Mouse (Mus musculus) kidney, adult 2 months (tissue): ENCODE measurements around the gene Nup153.

Experiments
- CTCF ChIP-seq: fragments of 200-500 bp; conservative IDR thresholded peaks from 2 replicates; pipeline ENCODE4 v1.5.1; 2011; ENCODE audit warnings: low read depth, mild to moderate bottlenecking, control low read depth, low read length, moderate library complexity, mixed read lengths; ENCODE audit not compliant: insufficient read depth, insufficient read length
- POLR2A ChIP-seq: fragments of 200-500 bp; IDR thresholded peaks from one replicate; pipeline ENCODE4 v1.6.1; 2011; ENCODE audit warnings: low read depth, low read length, control low read depth

DNA sequence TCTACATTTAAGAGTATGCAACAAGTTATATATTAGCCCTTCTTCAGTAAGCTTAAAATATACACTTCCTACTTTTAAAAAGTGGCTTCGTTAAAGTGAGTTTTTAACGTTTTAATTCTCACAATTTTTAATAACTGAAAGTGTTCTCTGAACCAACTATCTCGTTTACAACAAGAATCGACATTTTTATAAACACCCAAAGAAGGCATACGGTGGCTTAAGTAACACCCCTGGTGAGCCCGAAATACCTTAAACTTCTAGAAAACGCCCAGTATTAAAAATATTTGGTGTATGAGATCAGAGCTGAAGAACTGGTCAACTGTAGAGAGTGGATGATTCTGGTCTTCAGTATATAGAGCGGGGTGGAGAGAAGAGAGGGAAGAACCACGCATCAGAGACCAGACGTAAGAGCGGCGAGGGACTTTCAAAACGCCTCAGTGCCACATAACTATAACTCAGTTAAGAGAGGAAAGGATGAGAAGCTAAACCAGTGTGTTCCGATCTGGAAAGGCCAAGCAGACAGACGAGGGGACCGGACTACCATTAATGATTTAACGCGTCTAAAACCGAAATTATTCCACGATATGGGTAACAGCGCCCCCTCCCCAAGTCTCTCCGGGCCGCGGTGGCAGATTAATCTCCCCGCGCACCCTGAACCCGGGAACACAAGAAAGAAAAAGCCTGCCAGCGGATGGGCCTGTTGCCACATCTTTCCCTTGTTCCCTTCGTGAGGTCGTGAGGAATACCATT is 1.3 kb downstream of the Nup153 start:
- TF ChIP-seq CTCF (no peak), POLR2A (no peak)
